10 mouse cellular contexts compared by ENCODE assay signal in the genomic region with DNA sequence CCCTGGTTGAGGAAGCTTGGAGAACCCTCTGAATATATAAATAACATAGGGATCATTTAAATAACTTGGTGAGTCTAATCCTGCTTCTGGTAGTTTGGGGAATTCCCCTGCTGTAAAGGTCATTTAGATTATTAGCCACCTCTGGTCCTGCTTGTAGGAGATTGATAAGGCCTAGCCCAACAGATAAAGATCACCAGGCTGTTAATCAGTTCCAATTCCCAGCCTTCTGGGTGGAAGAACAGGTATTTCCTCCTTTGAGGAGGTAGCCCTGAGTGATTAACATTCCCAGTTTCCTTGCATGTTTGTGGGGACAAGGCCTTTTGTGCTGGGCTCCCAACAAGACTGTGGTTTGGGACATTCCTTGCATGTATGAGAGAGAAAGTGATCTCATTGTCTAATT.
"Had no signal": no experiment of that assay in that cellular context is flagged by ENCODE, and none has a peak within 500 bp of the region (broad histone marks: within the 10 kb centered on the region; RNA-seq: fewer than 3 reads in every experiment).

No protein-coding gene starts in this region.

- H3K4me3 ChIP-seq: left cerebral cortex, adult 2 months; liver, embryonic 13.5 days had no signal

- H3K4me2 ChIP-seq: liver, embryonic 13.5 days; midbrain, embryonic 11.5 days had no signal

- H3K27ac ChIP-seq: left cerebral cortex, adult 2 months; liver, embryonic 13.5 days had no signal

- H3K4me1 ChIP-seq: liver, embryonic 13.5 days had no signal

- H3K27me3 ChIP-seq: liver, embryonic 13.5 days had no signal

- H3K36me3 ChIP-seq: liver, embryonic 13.5 days had no signal

- H3K9me3 ChIP-seq: liver, embryonic 13.5 days had no signal

- ATAC-seq: hindbrain, embryonic 16.5 days had no signal

- H3K9ac ChIP-seq: liver, embryonic 13.5 days had no signal

- DNase-seq: layer of hippocampus, postnatal 36 days; liver, embryonic 13.5 days; lung, adult 2 months; lung, postnatal 14 days; lung, postnatal 4 days; midbrain, embryonic 14.5 days; thymus, postnatal 25 days had no signal
